Mouse (Mus musculus): ENCODE data around the gene Smarcal1. TPM values are rescaled to one million over a fixed set of nuclear protein-coding genes. Genes with fewer than 3 reads are reported as not detected.

Gene Smarcal1
- polyA plus RNA-seq, 1 experiment = 19.1 TPM

GRCm38 (mm10) chr1:72609887-72610877 is 27.1 kb downstream of the Smarcal1 start:
- H3K4me2 ChIP-seq (ENCODE audit: low read depth) = no peak overlapping the region
- no peaks in the 10 kb centered on the region for H3K27me3 ChIP-seq (ENCODE audit: control insufficient read depth, insufficient read depth, insufficient read length)
- H3K4me3 ChIP-seq = no peak overlapping the region
- H3K79me2 ChIP-seq (ENCODE audit: control insufficient read depth, insufficient read depth) = no peaks in the 10 kb centered on the region
- H3K36me3 ChIP-seq (ENCODE audit: control insufficient read depth, insufficient read depth) = peaks cover 22% of the 10 kb centered on the region
- no peak for TF ChIP-seq POLR2AphosphoS2 (IDR thresholded peaks at IDR 0.05; ENCODE audit: insufficient read length, low read depth)
- no peak for TF ChIP-seq MYOD1 (IDR thresholded peaks at IDR 0.05; ENCODE audit: control insufficient read depth in 1 of 3, insufficient read length in 2 of 3, low read depth in 2 of 3)
- no peak for TF ChIP-seq USF1 (IDR thresholded peaks at IDR 0.05; ENCODE audit: low read depth)
- no peak for TF ChIP-seq REST (IDR thresholded peaks at IDR 0.05; ENCODE audit: insufficient read depth, insufficient read length)
- no peak for TF ChIP-seq CEBPB (IDR thresholded peaks at IDR 0.05; ENCODE audit: insufficient read depth, poor library complexity, severe bottlenecking)
- no peak for TF ChIP-seq POLR2A (IDR thresholded peaks at IDR 0.05; ENCODE audit: insufficient read length, low read depth)
- TF ChIP-seq TCF12 (IDR thresholded peaks at IDR 0.05; ENCODE audit: insufficient read depth, poor library complexity, severe bottlenecking) = no peak
- TF ChIP-seq MAX (IDR thresholded peaks at IDR 0.05; ENCODE audit: low read depth) = no peak
- no peak overlapping the region for H3ac ChIP-seq (ENCODE audit: control insufficient read depth, insufficient read length)

DNA sequence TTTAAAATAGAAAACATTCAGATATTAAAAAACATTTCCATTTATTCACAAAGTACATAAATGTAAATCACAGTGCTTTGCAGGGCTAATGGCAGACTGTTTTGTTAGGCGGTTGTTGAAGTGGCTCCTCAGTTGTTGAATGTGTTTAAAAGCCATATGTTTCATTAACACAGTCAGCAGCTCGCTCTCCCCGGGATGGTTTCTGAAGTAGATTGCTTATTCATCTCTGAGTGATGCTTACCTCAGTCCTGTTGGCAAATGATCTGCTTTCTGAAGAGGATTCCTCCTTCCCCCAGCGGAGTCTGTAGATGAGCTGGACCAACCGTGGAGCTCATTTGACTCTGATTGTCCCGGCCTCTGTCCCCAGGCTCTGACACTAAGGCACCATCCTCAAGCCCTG is 29.1 kb downstream of the Smarcal1 start:
- no peak overlapping the region for H3ac ChIP-seq (ENCODE audit: control insufficient read depth, insufficient read length)
- H3K4me2 ChIP-seq (ENCODE audit: low read depth) = no peak overlapping the region
- no peaks in the 10 kb centered on the region for H3K27me3 ChIP-seq (ENCODE audit: control insufficient read depth, insufficient read depth, insufficient read length)
- no peaks in the 10 kb centered on the region for H3K79me2 ChIP-seq (ENCODE audit: control insufficient read depth, insufficient read depth)
- TF ChIP-seq MYOG (IDR thresholded peaks at IDR 0.05; ENCODE audit: control insufficient read depth in 1 of 3, insufficient read depth in 1 of 3, insufficient read length in 2 of 3, low read depth in 2 of 3) = no peak
- TF ChIP-seq TCF12 (IDR thresholded peaks at IDR 0.05; ENCODE audit: insufficient read depth, poor library complexity, severe bottlenecking) = no peak
- TF ChIP-seq CEBPB (IDR thresholded peaks at IDR 0.05; ENCODE audit: insufficient read depth, poor library complexity, severe bottlenecking) = no peak
- no peak overlapping the region for H3K4me3 ChIP-seq
- H3K36me3 ChIP-seq (ENCODE audit: control insufficient read depth, insufficient read depth) = peaks cover 33% of the 10 kb centered on the region

- no peak overlapping the region for H3ac ChIP-seq (ENCODE audit: control insufficient read depth, insufficient read length)
- no peaks in the 10 kb centered on the region for H3K27me3 ChIP-seq (ENCODE audit: control insufficient read depth, insufficient read depth, insufficient read length)
- TF ChIP-seq MAX (IDR thresholded peaks at IDR 0.05; ENCODE audit: low read depth) = no peak
- TF ChIP-seq USF1 (IDR thresholded peaks at IDR 0.05; ENCODE audit: low read depth) = no peak
- TF ChIP-seq POLR2A (IDR thresholded peaks at IDR 0.05; ENCODE audit: insufficient read length, low read depth) = no peak
- no peak for TF ChIP-seq MYOD1 (IDR thresholded peaks at IDR 0.05; ENCODE audit: control insufficient read depth in 1 of 3, insufficient read length in 2 of 3, low read depth in 2 of 3)
- no peak for TF ChIP-seq REST (IDR thresholded peaks at IDR 0.05; ENCODE audit: insufficient read depth, insufficient read length)
- no peak for TF ChIP-seq TCF12 (IDR thresholded peaks at IDR 0.05; ENCODE audit: insufficient read depth, poor library complexity, severe bottlenecking)
- no peak for TF ChIP-seq POLR2AphosphoS2 (IDR thresholded peaks at IDR 0.05; ENCODE audit: insufficient read length, low read depth)
- no peak for TF ChIP-seq SRF (IDR thresholded peaks at IDR 0.05; ENCODE audit: control insufficient read depth, insufficient read length, low read depth)
- TF ChIP-seq TCF3 (IDR thresholded peaks at IDR 0.05; ENCODE audit: insufficient read length, low read depth) = no peak
- no peak for TF ChIP-seq CEBPB (IDR thresholded peaks at IDR 0.05; ENCODE audit: insufficient read depth, poor library complexity, severe bottlenecking)
- H3K79me2 ChIP-seq (ENCODE audit: control insufficient read depth, insufficient read depth) = no peaks in the 10 kb centered on the region
- no peak overlapping the region for H3K4me2 ChIP-seq (ENCODE audit: low read depth)
- peaks cover 9% of the 10 kb centered on the region for H3K36me3 ChIP-seq (ENCODE audit: control insufficient read depth, insufficient read depth)
- no peak overlapping the region for H3K4me3 ChIP-seq
Observed at GRCm38 (mm10) chr1:72635221-72635620, 52.2 kb downstream of the Smarcal1 start.

DNA sequence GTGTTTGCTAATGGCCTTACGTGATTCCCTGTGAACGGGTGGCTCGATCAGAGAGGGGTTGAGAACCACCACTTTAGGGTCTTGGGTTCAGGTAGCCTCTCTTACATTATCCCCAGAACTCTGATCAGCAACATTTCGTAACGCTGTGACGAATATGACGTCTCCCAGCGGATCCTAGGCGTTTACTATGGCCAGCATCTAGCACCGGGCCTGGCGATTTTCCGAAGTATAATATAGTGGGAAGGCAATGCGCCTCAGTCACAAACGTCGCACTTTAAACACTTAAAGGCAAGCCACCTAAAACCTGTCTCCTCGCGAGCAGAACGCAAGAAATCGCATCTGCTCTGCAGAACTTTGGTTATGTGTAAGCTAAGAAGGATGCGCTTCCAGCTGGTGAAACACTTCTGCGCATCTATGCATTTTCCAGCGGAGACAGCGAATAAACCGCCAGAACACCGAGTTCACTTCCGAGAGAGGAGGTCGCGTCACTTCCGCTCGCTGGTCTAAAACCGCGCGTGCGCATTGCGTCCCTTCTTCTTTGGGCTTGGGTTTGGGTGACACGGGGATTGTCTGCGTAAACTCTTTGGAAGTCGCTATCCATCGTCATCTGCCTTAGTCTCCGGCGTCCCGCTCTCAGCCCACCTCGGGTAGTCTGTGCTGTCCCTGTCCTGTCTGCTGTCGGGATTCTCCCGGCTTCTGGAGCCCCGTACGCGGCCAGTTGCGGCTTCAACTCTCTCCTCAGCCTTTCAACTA is 57.8 kb downstream of the Smarcal1 start:
- Histone ChIP-seq H3K79me2 (ENCODE audit: control insufficient read depth, insufficient read depth) (no peaks in the 10 kb centered on the region), H3K27me3 (ENCODE audit: control insufficient read depth, insufficient read depth, insufficient read length) (no peaks in the 10 kb centered on the region), H3K36me3 (ENCODE audit: control insufficient read depth, insufficient read depth) (no peaks in the 10 kb centered on the region), H3K4me3 (no peak overlapping the region), H3K4me2 (ENCODE audit: low read depth) (no peak overlapping the region), H3ac (ENCODE audit: control insufficient read depth, insufficient read length) (no peak overlapping the region)
- TF ChIP-seq USF1 (IDR thresholded peaks at IDR 0.05; ENCODE audit: low read depth) (no peak), POLR2AphosphoS2 (IDR thresholded peaks at IDR 0.05; ENCODE audit: insufficient read length, low read depth) (no peak), MAX (IDR thresholded peaks at IDR 0.05; ENCODE audit: low read depth) (no peak), CEBPB (IDR thresholded peaks at IDR 0.05; ENCODE audit: insufficient read depth, poor library complexity, severe bottlenecking) (no peak), MYOG (IDR thresholded peaks at IDR 0.05; ENCODE audit: control insufficient read depth in 1 of 3, insufficient read depth in 1 of 3, insufficient read length in 2 of 3, low read depth in 2 of 3) (no peak), POLR2A (IDR thresholded peaks at IDR 0.05; ENCODE audit: insufficient read length, low read depth) (no peak), TCF12 (IDR thresholded peaks at IDR 0.05; ENCODE audit: insufficient read depth, poor library complexity, severe bottlenecking) (no peak), MYOD1 (IDR thresholded peaks at IDR 0.05; ENCODE audit: control insufficient read depth in 1 of 3, insufficient read length in 2 of 3, low read depth in 2 of 3) (no peak), TCF3 (IDR thresholded peaks at IDR 0.05; ENCODE audit: insufficient read length, low read depth) (no peak), SRF (IDR thresholded peaks at IDR 0.05; ENCODE audit: control insufficient read depth, insufficient read length, low read depth) (no peak), REST (IDR thresholded peaks at IDR 0.05; ENCODE audit: insufficient read depth, insufficient read length) (no peak), E2F4 (IDR thresholded peaks at IDR 0.05; ENCODE audit: insufficient read depth) (no peak)
